Mouse (Mus musculus): ENCODE data around the gene Hoxd12. TPM values are rescaled to one million over a fixed set of nuclear protein-coding genes. Genes with fewer than 3 reads are reported as not detected.

Gene Hoxd12
- polyA plus RNA-seq, 1 experiment, result not detected

GRCm38 (mm10) chr2:74659507-74660005 lies 15.3 kb upstream of the Hoxd12 start, which contains the start of gene Evx2:
TSS of gene Evx2 (minus strand) at chr2:74659557.
- H3K27ac ChIP-seq (ENCODE audit: control insufficient read depth, insufficient read depth, low read depth, low read length, poor library complexity), result no peak within 1 kb of the TSS
- H3K4me1 ChIP-seq (ENCODE audit: control insufficient read depth, insufficient read depth, low read length), result no peaks in the 10 kb centered on the region; the same call in 1 of the 2 replicates
- no peak within 1 kb of the TSS for H3K4me3 ChIP-seq (replicated peaks; ENCODE audit: control insufficient read depth, low read depth, low read length)
- TF ChIP-seq CTCF (IDR thresholded peaks at IDR 0.05; ENCODE audit: control insufficient read depth, insufficient read depth, low read length) (no peak), POLR2A (IDR thresholded peaks at IDR 0.05; ENCODE audit: borderline replicate concordance, control insufficient read depth, low read depth, low read length) (no peak)
- WGBS, result 10% methylated on average over 28 of the region's 28 CpGs

- TF ChIP-seq POLR2A (IDR thresholded peaks at IDR 0.05; ENCODE audit: borderline replicate concordance, control insufficient read depth, low read depth, low read length) (no peak), CTCF (IDR thresholded peaks at IDR 0.05; ENCODE audit: control insufficient read depth, insufficient read depth, low read length) (no peak)
- Histone ChIP-seq H3K4me3 (replicated peaks; ENCODE audit: control insufficient read depth, low read depth, low read length) (no peak overlapping the region), H3K4me1 (ENCODE audit: control insufficient read depth, insufficient read depth, low read length) (no peaks in the 10 kb centered on the region; the same call in 1 of the 2 replicates), H3K27ac (ENCODE audit: control insufficient read depth, insufficient read depth, low read depth, low read length, poor library complexity) (no peak overlapping the region)
- 6% methylated on average over 30 of the region's 30 CpGs for WGBS
These were observed 14.1 kb upstream of the Hoxd12 start for GRCm38 (mm10) chr2:74660421-74661375.

DNA sequence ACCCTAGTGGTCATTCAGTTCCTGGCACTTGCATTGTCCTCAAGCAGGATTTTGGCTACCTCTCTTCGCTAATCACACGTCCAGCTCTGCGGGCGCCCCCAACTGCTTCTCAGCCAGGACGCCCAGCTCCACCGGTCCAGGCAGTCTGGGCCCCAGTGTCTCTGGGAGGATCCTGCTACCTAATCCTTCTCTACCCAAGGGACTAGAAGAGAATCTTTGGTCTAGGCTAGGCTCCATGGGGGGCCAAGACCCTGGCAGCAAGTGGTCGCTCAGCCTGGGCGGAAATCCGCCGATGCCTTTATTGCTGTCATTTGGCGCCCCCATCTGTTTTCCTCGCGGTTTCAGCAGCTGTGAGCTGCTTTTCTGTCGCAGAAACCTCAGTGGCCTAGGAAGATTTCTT lies 13.1 kb upstream of the Hoxd12 start:
- H3K27ac ChIP-seq (ENCODE audit: control insufficient read depth, insufficient read depth, low read depth, low read length, poor library complexity), result no peak overlapping the region
- H3K4me3 ChIP-seq (replicated peaks; ENCODE audit: control insufficient read depth, low read depth, low read length), result no peak overlapping the region
- TF ChIP-seq POLR2A (IDR thresholded peaks at IDR 0.05; ENCODE audit: borderline replicate concordance, control insufficient read depth, low read depth, low read length) (no peak), CTCF (IDR thresholded peaks at IDR 0.05; ENCODE audit: control insufficient read depth, insufficient read depth, low read length) (peak; percentile 16; the same call in 1 of the 2 replicates)
- no peaks in the 10 kb centered on the region; the same call in 1 of the 2 replicates for H3K4me1 ChIP-seq (ENCODE audit: control insufficient read depth, insufficient read depth, low read length)
- WGBS, result 7% methylated on average over 14 of the region's 14 CpGs

GRCm38 (mm10) chr2:74663291-74663925 lies 11.4 kb upstream of the Hoxd12 start:
- H3K4me3 ChIP-seq (replicated peaks; ENCODE audit: control insufficient read depth, low read depth, low read length), result no peak overlapping the region
- H3K4me1 ChIP-seq (ENCODE audit: control insufficient read depth, insufficient read depth, low read length), result no peaks in the 10 kb centered on the region; the same call in 1 of the 2 replicates
- 6% methylated on average over 18 of the region's 18 CpGs for WGBS
- TF ChIP-seq POLR2A (IDR thresholded peaks at IDR 0.05; ENCODE audit: borderline replicate concordance, control insufficient read depth, low read depth, low read length) (no peak), CTCF (IDR thresholded peaks at IDR 0.05; ENCODE audit: control insufficient read depth, insufficient read depth, low read length) (peak; percentile 40; the same call in 1 of the 2 replicates)
- no peak overlapping the region for H3K27ac ChIP-seq (ENCODE audit: control insufficient read depth, insufficient read depth, low read depth, low read length, poor library complexity)

- Histone ChIP-seq H3K4me1 (ENCODE audit: control insufficient read depth, insufficient read depth, low read length) (no peaks in the 10 kb centered on the region), H3K4me3 (replicated peaks; ENCODE audit: control insufficient read depth, low read depth, low read length) (no peak overlapping the region), H3K27ac (ENCODE audit: control insufficient read depth, insufficient read depth, low read depth, low read length, poor library complexity) (no peak overlapping the region)
- TF ChIP-seq POLR2A (IDR thresholded peaks at IDR 0.05; ENCODE audit: borderline replicate concordance, control insufficient read depth, low read depth, low read length) (no peak), CTCF (IDR thresholded peaks at IDR 0.05; ENCODE audit: control insufficient read depth, insufficient read depth, low read length) (no peak)
- WGBS, result 2% methylated on average over 7 of the region's 7 CpGs
These were observed 8.4 kb upstream of the Hoxd12 start for GRCm38 (mm10) chr2:74666411-74666810.

- no peaks in the 10 kb centered on the region for H3K4me1 ChIP-seq (ENCODE audit: control insufficient read depth, insufficient read depth, low read length)
- WGBS, result 11% methylated on average over 36 of the region's 36 CpGs
- no peak for TF ChIP-seq POLR2A (IDR thresholded peaks at IDR 0.05; ENCODE audit: borderline replicate concordance, control insufficient read depth, low read depth, low read length)
- TF ChIP-seq CTCF (IDR thresholded peaks at IDR 0.05; ENCODE audit: control insufficient read depth, insufficient read depth, low read length), result no peak
- H3K4me3 ChIP-seq (replicated peaks; ENCODE audit: control insufficient read depth, low read depth, low read length), result no peak overlapping the region
- no peak overlapping the region for H3K27ac ChIP-seq (ENCODE audit: control insufficient read depth, insufficient read depth, low read depth, low read length, poor library complexity)
These were observed 7.5 kb upstream of the Hoxd12 start for GRCm38 (mm10) chr2:74667191-74667841.

DNA sequence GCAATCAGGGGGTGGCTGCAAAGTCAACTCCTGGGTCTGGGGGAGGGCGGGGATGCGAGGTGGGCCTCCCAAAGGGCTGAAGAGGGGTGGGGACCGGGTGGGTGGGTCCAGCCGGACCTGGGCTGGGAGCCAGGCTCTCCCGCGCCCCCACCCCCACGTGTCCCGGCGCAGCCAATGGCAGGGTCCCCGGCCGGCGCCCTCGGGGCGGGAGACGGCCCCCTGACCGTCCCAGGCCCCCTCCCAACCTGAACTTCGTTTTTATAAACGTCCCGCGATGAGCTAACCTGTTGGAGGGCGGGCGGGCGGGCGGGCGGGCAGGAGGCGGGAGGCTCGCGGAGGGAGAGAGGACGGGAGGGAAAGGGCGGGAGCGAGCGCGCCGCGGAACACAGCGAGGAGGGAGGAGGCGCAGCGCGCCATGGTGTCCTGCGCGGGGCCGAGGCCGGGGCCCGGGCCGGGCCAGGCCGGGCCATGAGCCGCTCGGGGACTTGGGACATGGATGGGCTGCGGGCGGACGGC lies 6.9 kb upstream of the Hoxd12 start, which contains the start of gene Hoxd13:
Hoxd13 (plus strand) TSS at position 469 of the 516 bp plus-strand sequence.
- H3K4me1 ChIP-seq (ENCODE audit: control insufficient read depth, insufficient read depth, low read length), result no peaks in the 10 kb centered on the region
- no peak within 1 kb of the TSS for H3K27ac ChIP-seq (ENCODE audit: control insufficient read depth, insufficient read depth, low read depth, low read length, poor library complexity)
- no peak within 1 kb of the TSS for H3K4me3 ChIP-seq (replicated peaks; ENCODE audit: control insufficient read depth, low read depth, low read length)
- 1% methylated on average over 31 of the region's 51 CpGs for WGBS
- TF ChIP-seq POLR2A (IDR thresholded peaks at IDR 0.05; ENCODE audit: borderline replicate concordance, control insufficient read depth, low read depth, low read length) (no peak), CTCF (IDR thresholded peaks at IDR 0.05; ENCODE audit: control insufficient read depth, insufficient read depth, low read length) (no peak)
